Mouse (Mus musculus): Measurements from ENCODE around the gene Lysmd3.
"Not testable (repeated sequence)": the region's sequence is repeated elsewhere in the genome, so short reads cannot be mapped to it uniquely, and the experiment has no call there.

Lysmd3 gene

DNA sequence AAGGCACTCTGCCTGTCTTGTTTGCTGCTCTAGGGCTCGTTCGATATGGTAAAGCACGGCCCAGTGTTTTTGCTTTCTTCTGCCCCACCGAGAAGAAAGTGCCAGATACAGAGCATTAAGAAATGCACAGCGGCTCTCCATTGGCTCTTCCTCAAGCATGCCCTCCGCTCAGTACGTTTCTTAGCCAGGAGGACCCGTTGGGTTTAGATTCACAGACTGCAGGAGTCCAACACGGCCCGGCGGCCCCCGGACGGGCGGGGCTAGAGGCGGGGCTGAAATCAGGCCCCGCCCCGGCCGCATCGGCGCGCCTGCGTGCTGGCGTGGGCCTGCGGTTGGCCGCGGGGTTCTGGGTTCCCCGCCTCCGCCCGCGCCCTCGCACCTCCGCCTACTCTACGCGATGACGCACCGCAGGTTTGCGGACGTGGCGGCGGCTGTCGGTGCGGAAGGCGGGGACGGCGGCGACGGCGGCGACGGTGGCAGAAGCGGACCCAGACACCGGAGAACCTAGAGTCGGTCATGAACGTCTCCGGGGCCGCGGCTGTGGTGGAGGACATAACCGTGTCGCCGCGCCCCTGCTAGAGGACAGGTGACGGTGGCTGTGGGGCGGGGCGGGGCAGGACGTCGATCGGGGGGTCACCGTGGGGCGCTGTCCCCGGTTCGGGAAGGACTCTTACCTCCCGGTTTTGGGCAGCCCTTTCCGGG is at the start of gene Lysmd3:
Gene Lysmd3, plus strand, starts transcription at position 313 of the 702 bp plus-strand sequence.
- DNase-seq: peak; percentile 94 to 97

DNA sequence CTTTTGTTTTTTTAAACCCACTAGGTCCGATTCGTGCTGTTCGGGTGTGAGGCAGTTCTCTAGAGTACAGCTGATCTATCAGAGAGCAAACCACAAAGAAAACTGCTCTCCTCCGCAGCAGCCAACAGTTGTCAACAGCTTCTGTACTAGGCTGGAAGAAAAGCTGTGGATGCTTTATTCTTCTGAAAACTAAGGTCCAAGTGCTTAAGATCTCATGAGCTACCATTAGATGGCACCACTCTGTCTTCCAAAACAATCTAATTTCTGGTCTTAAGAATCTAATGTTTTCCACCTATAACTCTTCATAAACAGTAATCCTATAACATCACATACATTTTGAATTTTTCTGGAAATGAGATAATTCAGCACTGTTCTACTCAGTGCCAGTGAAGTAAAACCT is 47.1 kb upstream of the Lysmd3 start:
- DNase-seq: no peak

DNA sequence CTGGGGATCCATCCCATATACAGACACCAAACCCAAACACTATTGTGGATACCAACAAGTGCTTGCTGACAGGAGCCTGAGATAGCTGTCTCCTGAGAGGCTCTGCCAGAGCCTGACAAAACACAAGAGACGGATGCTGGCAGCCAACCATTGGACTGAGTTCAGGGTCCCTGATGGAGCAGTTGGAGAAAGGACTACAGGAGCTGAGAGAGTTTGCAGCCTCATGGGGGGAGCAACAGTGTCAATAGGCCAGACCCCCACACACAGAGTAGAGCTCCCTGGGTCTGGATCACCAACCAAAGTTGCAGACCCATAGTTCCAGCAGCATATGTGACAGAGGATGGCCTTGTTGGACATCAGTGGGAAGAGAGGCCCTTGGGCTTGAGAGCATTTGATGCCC is 29.6 kb upstream of the Lysmd3 start:
- DNase-seq: not testable (repeated sequence)

- no peak for DNase-seq
Measured at GRCm38 (mm10) chr13:81628631-81629190, 28.8 kb upstream of the Lysmd3 start.

DNA sequence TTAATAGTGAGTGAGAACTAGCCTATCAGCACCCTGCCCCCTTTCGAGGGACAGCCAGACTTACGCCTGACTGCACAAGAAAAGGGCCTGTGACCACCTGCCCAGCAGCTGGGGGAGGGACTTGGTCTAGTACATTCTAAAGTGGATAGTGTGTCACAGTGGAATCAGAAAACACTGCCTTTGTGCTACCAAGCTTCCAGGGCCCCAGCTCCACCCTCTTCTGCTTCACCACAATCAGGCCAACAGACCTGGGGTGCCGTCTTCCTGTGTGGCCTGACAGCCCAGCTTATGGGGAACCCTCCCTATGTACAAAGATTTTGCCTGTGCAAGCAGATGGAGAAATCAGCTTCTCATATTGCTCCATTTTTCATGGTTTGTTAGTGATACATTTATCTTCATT is 28.1 kb upstream of the Lysmd3 start:
- no peak for DNase-seq

DNA sequence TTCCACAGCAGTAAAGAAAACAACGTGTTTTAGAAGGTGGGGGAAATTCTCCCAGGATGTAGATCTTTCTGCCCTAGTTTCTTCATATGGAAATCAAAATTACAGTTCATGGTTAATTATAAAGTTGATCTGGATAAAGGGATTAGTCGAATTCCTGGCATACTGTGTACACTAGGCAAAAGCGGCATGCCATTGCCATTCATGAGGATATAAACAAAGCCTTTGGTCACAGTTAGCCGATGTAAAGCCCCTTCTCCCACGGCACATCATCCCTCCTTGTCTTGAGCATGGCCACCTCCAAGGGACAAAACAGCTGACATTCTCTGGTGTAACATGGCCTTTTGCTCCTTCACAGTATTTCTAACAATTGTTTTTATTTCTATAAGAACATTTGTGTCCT is 26.9 kb upstream of the Lysmd3 start:
- DNase-seq: no peak

GRCm38 (mm10) chr13:81632720-81633415 is 24.6 kb upstream of the Lysmd3 start, which contains the start of gene Adgrv1:
Gene Adgrv1 (minus strand): TSS chr13:81633154.
- peak; percentile 85 to 86 for DNase-seq

GRCm38 (mm10) chr13:81639624-81640023 is 17.8 kb upstream of the Lysmd3 start:
- DNase-seq: no peak

- no peak for DNase-seq
Measured at GRCm38 (mm10) chr13:81640881-81641280, 16.6 kb upstream of the Lysmd3 start.

- peak; percentile 25 to 74 for DNase-seq
Measured at GRCm38 (mm10) chr13:81641289-81642045, 16.0 kb upstream of the Lysmd3 start.

DNA sequence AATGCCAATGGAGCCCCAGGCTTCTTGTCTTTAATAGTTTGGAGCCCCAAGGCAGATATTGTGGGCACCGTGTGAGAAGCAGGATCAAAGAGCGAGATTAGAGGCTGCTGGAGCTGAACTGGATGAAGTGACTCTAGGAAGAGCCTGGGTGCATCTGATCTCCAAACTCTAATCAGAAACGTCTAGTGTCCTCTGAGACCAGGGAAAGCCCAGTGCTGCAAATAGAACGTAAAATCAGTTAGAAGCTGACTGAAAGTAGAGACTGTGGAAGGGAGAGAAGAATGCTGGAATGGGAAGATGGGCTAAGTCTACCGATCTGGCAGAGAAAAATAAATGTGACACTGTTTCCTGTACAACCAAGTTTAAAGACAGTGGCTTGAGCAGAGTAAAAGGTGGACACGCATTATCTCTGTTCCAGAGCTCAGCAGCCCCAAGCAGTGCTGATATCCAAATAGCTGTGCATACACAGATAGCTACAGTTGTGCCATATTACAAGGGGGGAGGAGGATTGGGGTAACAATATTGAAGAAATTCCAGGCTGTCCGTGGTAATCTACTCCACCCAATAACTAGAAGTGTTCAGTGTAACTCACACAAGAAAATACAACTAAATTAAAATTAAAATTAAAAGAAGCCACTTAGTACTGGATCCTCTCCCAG is 14.8 kb upstream of the Lysmd3 start:
- DNase-seq: no peak

DNA sequence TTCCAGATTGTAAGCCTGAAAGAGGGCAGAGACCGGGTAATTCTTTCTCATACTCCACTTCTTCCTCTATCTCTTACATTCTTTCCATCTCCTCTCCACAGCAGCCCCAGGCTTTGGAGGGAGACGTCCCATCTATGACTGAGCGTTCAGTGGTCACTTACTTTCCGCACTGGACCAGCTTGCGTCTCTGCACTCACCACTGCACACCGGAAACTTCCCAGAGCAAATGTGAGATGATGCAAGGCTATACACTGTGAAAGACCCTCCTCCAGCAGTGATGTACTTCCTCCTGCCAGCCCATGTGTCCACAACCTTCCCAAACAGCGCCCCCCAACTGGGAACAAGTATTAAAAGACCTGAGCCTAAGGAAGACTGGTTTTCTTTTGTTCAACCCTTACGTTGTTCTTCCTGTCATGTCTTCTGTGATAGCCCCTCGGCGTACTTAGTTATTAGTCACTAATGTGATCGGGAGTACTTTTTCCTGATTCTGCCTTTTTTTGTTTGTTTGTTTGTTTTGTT is 13.4 kb upstream of the Lysmd3 start:
- no peak for DNase-seq

GRCm38 (mm10) chr13:81646348-81646747 is 11.1 kb upstream of the Lysmd3 start:
- DNase-seq: no peak

GRCm38 (mm10) chr13:81650382-81650781 is 7.1 kb upstream of the Lysmd3 start:
- not testable (repeated sequence) for DNase-seq

DNA sequence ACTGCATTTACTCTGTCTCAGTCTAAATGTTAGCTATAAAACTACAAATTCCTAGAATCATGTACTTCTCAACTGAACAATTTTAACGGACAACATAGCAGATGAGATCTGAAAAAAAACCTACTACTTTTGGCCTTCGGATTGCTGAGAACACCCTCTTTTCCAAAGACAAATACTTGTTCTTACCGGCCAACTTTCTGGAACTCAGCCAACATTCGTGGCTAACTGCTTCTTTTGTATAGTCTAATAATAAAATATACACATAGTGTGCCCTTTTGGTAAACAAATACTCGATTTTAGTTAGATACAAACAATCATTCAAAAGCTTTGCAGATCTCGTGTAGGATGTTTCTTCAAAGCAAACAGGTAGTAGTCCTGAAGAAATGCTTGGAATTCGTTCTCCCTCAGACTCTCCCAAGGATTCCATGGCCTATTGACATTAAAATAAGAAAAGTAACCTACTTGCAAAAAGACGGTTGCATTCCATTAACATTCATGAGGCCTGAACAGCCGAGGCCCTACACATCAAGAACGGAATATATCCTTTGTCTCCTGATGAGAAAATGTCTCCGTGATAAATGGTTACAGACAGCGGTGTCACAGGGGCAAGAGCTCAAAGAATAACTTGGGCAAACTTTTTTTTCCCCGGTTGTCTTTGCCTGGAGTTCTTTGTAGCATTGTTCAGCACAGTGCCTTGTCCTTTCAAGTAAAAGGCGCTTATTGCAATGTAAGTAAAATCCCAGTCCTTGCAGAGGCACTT is 1.2 kb upstream of the Lysmd3 start:
- peak in 1 of 2 experiments; percentile 37 for DNase-seq

DNA sequence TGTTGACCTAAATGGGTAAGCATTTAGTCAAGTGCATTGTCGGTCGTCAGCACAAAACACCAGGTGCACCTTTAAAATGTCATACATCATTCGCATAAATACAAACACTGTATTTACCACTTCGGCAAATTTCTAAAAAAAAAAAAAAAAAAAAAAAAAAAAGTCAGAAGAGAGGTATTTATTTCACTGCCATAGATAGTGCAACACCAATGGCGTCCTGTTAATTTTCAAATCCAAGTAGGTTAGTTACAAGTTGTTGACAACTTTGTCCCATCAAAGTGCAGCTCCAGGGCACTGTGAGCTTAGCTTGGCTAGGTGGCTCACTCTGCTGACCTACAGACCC is 484 bp upstream of the Lysmd3 start:
- no peak for DNase-seq

- DNase-seq: peak in 1 of 2 experiments; percentile 12
Measured at GRCm38 (mm10) chr13:81658053-81658752, 740 bp downstream of the Lysmd3 start.

GRCm38 (mm10) chr13:81663566-81664330 is 6.3 kb downstream of the Lysmd3 start:
- DNase-seq: no peak

GRCm38 (mm10) chr13:81664331-81664698 is 6.9 kb downstream of the Lysmd3 start:
- DNase-seq: no peak

DNA sequence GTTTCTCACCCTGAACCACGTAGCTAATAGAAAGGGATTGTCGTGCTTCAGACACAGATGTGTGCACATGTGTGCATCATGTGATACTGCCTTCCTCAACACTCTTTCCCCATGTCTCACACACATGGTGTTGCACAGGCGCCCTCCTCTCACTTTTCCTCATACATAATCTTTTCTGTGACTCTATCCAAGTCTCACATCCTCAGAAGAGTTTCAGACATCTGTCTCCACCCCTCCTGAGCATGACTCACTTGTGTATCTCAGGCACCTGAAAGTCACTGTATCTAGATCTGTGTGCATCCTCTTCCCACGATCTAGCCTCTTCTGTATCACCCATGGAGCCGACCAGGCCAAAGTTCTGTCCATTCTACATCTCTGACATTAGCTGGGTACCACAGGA is 10.2 kb downstream of the Lysmd3 start:
- DNase-seq: no peak

All from kidney, postnatal 36 days (tissue).